Mouse (Mus musculus): ENCODE results near the gene Ap1ar.

- peak; percentile 89 for TF ChIP-seq CTCF (IDR thresholded peaks at IDR 0.05; ENCODE audit: low read depth)
- peak; percentile 45; the same call in 1 of the 2 replicates for TF ChIP-seq EP300 (IDR thresholded peaks at IDR 0.05; ENCODE audit: low read depth)
Measured at GRCm38 (mm10) chr3:127837154-127837865, at the start of gene Ap1ar.

Data from liver, embryonic 14.5 days (tissue).